Mouse (Mus musculus): ENCODE results near the gene Trim47. TPM values are rescaled to one million over a fixed set of nuclear protein-coding genes. Genes with fewer than 3 reads are reported as not detected.
"Not testable (repeated sequence)": the region's sequence is repeated elsewhere in the genome, so short reads cannot be mapped to it uniquely, and the experiment has no call there.

The Trim47 gene
- polyA plus RNA-seq, 2 experiments from 2014 or later, result not detected

GRCm38 (mm10) chr11:116106963-116107776 is 19.8 kb downstream of the Trim47 start:
- ATAC-seq, result no peak

- ATAC-seq, result no peak
Measured at GRCm38 (mm10) chr11:116106154-116106962, 20.7 kb downstream of the Trim47 start.

- no peak for ATAC-seq
Measured at GRCm38 (mm10) chr11:116105065-116105464, 21.9 kb downstream of the Trim47 start.

GRCm38 (mm10) chr11:116104006-116104646 is 22.9 kb downstream of the Trim47 start:
- no peak for ATAC-seq

- no peak for ATAC-seq
Measured at GRCm38 (mm10) chr11:116103572-116103971, 23.4 kb downstream of the Trim47 start.

- ATAC-seq, result no peak
Measured at GRCm38 (mm10) chr11:116102472-116102871, 24.5 kb downstream of the Trim47 start.

GRCm38 (mm10) chr11:116101931-116102381 is 25.1 kb downstream of the Trim47 start:
- ATAC-seq, result no peak

- ATAC-seq, result no peak
Measured at GRCm38 (mm10) chr11:116100839-116101238, 26.2 kb downstream of the Trim47 start.

- no peak for ATAC-seq
Measured at GRCm38 (mm10) chr11:116100385-116100784, 26.6 kb downstream of the Trim47 start.

GRCm38 (mm10) chr11:116099462-116099861 is 27.5 kb downstream of the Trim47 start:
- ATAC-seq, result no peak

GRCm38 (mm10) chr11:116098711-116099460 is 28.1 kb downstream of the Trim47 start:
- no peak for ATAC-seq

GRCm38 (mm10) chr11:116096213-116097108 is 30.5 kb downstream of the Trim47 start:
- no peak for ATAC-seq

GRCm38 (mm10) chr11:116095573-116095972 is 31.4 kb downstream of the Trim47 start:
- ATAC-seq, result no peak

- ATAC-seq, result no peak
Measured at GRCm38 (mm10) chr11:116093771-116094565, 33.0 kb downstream of the Trim47 start.

GRCm38 (mm10) chr11:116092959-116093358 is 34.1 kb downstream of the Trim47 start:
- ATAC-seq, result not testable (repeated sequence)

- ATAC-seq, result no peak
Measured at GRCm38 (mm10) chr11:116091591-116091990, 35.4 kb downstream of the Trim47 start.

GRCm38 (mm10) chr11:116089545-116089944 is 37.5 kb downstream of the Trim47 start:
- ATAC-seq, result no peak

- ATAC-seq, result no peak
Measured at GRCm38 (mm10) chr11:116088741-116089394, 38.1 kb downstream of the Trim47 start.

- no peak for ATAC-seq
Measured at GRCm38 (mm10) chr11:116088188-116088587, 38.8 kb downstream of the Trim47 start.

Data from CD4-positive, CD25-positive, alpha-beta regulatory T cell, adult 4 months (primary cell).